Mouse (Mus musculus) ovary, postnatal 10 days (tissue): ENCODE results near the gene Mttp.
"Not testable (repeated sequence)": the region's sequence is repeated elsewhere in the genome, so short reads cannot be mapped to it uniquely, and the experiment has no call there.

Experiments used
- DNase-seq: peaks from one replicate; pipeline ENCODE4 v3.0.0; 2022; ENCODE audit warnings: low spot score

Mttp gene

GRCm38 (mm10) chr3:138144642-138145171, at the start of gene Mttp:
Gene Mttp (minus strand): TSS chr3:138144968.
- peak; percentile 39 for DNase-seq

GRCm38 (mm10) chr3:138193683-138194302, 49.0 kb upstream of the Mttp start, which contains the start of gene 4930579F01Rik:
Gene 4930579F01Rik (minus strand): TSS chr3:138193825.
- DNase-seq = no peak

GRCm38 (mm10) chr3:138192260-138192659, 47.5 kb upstream of the Mttp start:
- DNase-seq = no peak

- DNase-seq = no peak
These were observed 41.5 kb upstream of the Mttp start for GRCm38 (mm10) chr3:138185995-138186930.

- DNase-seq = no peak
These were observed 40.5 kb upstream of the Mttp start for GRCm38 (mm10) chr3:138185290-138185689.

GRCm38 (mm10) chr3:138183371-138183770, 38.6 kb upstream of the Mttp start:
- DNase-seq = no peak

GRCm38 (mm10) chr3:138182019-138182418, 37.3 kb upstream of the Mttp start:
- DNase-seq = no peak

GRCm38 (mm10) chr3:138175551-138175950, 30.8 kb upstream of the Mttp start:
- no peak for DNase-seq

- DNase-seq = no peak
These were observed 28.5 kb upstream of the Mttp start for GRCm38 (mm10) chr3:138173291-138173690.

GRCm38 (mm10) chr3:138162553-138163183, 17.9 kb upstream of the Mttp start:
- no peak for DNase-seq

- DNase-seq = no peak
These were observed 16.9 kb upstream of the Mttp start for GRCm38 (mm10) chr3:138161623-138162022.

- no peak for DNase-seq
These were observed 11.9 kb upstream of the Mttp start for GRCm38 (mm10) chr3:138156651-138157050.

GRCm38 (mm10) chr3:138155062-138155461, 10.3 kb upstream of the Mttp start:
- DNase-seq = no peak

- no peak for DNase-seq
These were observed 4.0 kb upstream of the Mttp start for GRCm38 (mm10) chr3:138148811-138149210.

GRCm38 (mm10) chr3:138144060-138144641, 617 bp downstream of the Mttp start:
- DNase-seq = no peak

GRCm38 (mm10) chr3:138143315-138144059, 1.3 kb downstream of the Mttp start, which contains the start of gene Trmt10a:
Gene Trmt10a (plus strand): TSS chr3:138143448.
- peak; percentile 93 for DNase-seq

- no peak for DNase-seq
These were observed 1.9 kb downstream of the Mttp start for GRCm38 (mm10) chr3:138142733-138143314.

- DNase-seq = no peak
These were observed 2.6 kb downstream of the Mttp start for GRCm38 (mm10) chr3:138142052-138142732.

- DNase-seq = no peak
These were observed 5.1 kb downstream of the Mttp start for GRCm38 (mm10) chr3:138139663-138140062.

- not testable (repeated sequence) for DNase-seq
These were observed 6.6 kb downstream of the Mttp start for GRCm38 (mm10) chr3:138138146-138138545.
